Mouse (Mus musculus) megakaryocyte, embryonic 14.5 days (primary cell): Measurements from ENCODE around the gene Cyb5d2.

Source experiments
- FLI1 ChIP-seq: IDR thresholded peaks from 2 replicates; pipeline ENCODE4 v1.6.1; 2012; ENCODE audit warnings: low read length, inconsistent platforms, mixed read lengths
- GATA1 ChIP-seq: IDR thresholded peaks from 3 replicates; pipeline ENCODE4 v1.6.1; 2012; ENCODE audit warnings: mixed read lengths, low read length, inconsistent platforms, borderline replicate concordance

DNA sequence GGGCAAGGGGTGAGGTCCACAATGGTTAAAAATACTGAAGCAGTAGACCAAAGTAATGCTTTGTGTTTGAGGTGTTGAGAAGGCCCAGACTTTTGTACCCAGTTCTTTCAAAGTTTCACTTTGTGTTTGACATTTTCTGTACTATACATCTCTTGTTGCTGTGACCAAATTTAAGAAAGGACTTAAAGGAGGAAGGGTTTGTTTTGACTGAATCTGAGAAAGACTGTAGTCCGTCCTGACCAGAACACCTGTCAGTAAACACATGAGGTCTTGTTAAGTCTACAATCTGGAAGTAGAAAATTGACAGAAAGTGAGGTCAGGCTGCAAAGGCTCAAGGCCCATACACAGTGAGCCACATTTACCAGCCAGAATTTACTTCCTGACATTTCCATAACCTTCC, 20.9 kb upstream of the Cyb5d2 start:
- TF ChIP-seq FLI1: no peak
- no peak for TF ChIP-seq GATA1
